Mouse (Mus musculus) cerebellum, adult 2 months (tissue): Measurements from ENCODE around the gene Jup. TPM values are rescaled to one million over a fixed set of nuclear protein-coding genes. Genes with fewer than 3 reads are reported as not detected.
"Not testable (repeated sequence)": the region's sequence is repeated elsewhere in the genome, so short reads cannot be mapped to it uniquely, and the experiment has no call there.

Experiments
- DNase-seq, 2 experiments: peaks; one replicate each; pipeline ENCODE4 v3.0.0; 2021
- H3K27ac ChIP-seq: fragments of 200-500 bp; 2 replicates; pipeline ENCODE4 v1.5.1; 2012; ENCODE audit warnings: low read length, control low read depth, inconsistent platforms; ENCODE audit not compliant: insufficient read depth
- H3K27me3 ChIP-seq: fragments of 200-500 bp; 2 replicates; pipeline ENCODE4 v1.6.1; 2012; ENCODE audit warnings: inconsistent platforms, mild to moderate bottlenecking, low read length, moderate library complexity; ENCODE audit not compliant: control insufficient read depth, insufficient read depth
- H3K4me1 ChIP-seq: fragments of 200-500 bp; 2 replicates; pipeline ENCODE4 v1.6.1; 2011; ENCODE audit warnings: low read length; ENCODE audit not compliant: control insufficient read depth, insufficient read depth
- H3K4me3 ChIP-seq: fragments of 200-500 bp; replicated peaks from 2 replicates; pipeline ENCODE3; 2011; ENCODE audit warnings: mild to moderate bottlenecking, low read depth, low read length, control low read depth; ENCODE audit not compliant: insufficient read depth
- CTCF ChIP-seq: fragments of 200-500 bp; IDR thresholded peaks from 2 replicates; pipeline ENCODE4 v1.5.1; 2011; ENCODE audit warnings: low read depth, mild to moderate bottlenecking, control low read depth, low read length, moderate library complexity, borderline replicate concordance; ENCODE audit not compliant: insufficient read depth
- POLR2A ChIP-seq: fragments of 200-500 bp; IDR thresholded peaks from 2 replicates; pipeline ENCODE4 v1.6.1; 2011; ENCODE audit warnings: low read length, control low read depth, borderline replicate concordance; ENCODE audit not compliant: insufficient read depth
- WGBS: fragments of 180-500 bp; shearing (Covaris S2); methylation state at CpG from one replicate; pipeline ENCODE4 v1.1.7; 2018; 5-methylcytosine and 5-hydroxymethylcytosine counted together
- polyA plus RNA-seq: library from polyadenylated mRNA; depleted of rRNA; stranded (reverse); fragments of >200 nt; gene quantifications from 2 replicates; pipeline ENCODE4 v1.2.3, GENCODE M21; 2012

Jup gene
- polyA plus RNA-seq, 1 experiment: 127 TPM

- 17% methylated on average over 8 of the region's 8 CpGs for WGBS
These were observed 27.7 kb downstream of the Jup start for GRCm38 (mm10) chr11:100369822-100370221.

GRCm38 (mm10) chr11:100369145-100369544, 28.4 kb downstream of the Jup start:
- no peak overlapping the region for H3K27ac ChIP-seq
- H3K27me3 ChIP-seq: no peaks in the 10 kb centered on the region
- 55% methylated on average over 7 of the region's 7 CpGs for WGBS
- H3K4me1 ChIP-seq: peaks cover 18% of the 10 kb centered on the region
- no peak overlapping the region for H3K4me3 ChIP-seq
- no peak for DNase-seq
- TF ChIP-seq POLR2A: no peak
- TF ChIP-seq CTCF: no peak

More at GRCm38 (mm10) chr11:100369822-100370221, 27.7 kb downstream of the Jup start:
- TF ChIP-seq CTCF (no peak), POLR2A (no peak)
- Histone ChIP-seq H3K27me3 (no peaks in the 10 kb centered on the region), H3K4me1 (peaks cover 18% of the 10 kb centered on the region), H3K27ac (peak overlapping the region; percentile 53), H3K4me3 (no peak overlapping the region)
- DNase-seq: peak; percentile 68 to 75

GRCm38 (mm10) chr11:100362979-100363562, 34.5 kb downstream of the Jup start:
- Histone ChIP-seq H3K4me3 (no peak overlapping the region), H3K27ac (peak overlapping the region; percentile 58; the same call in 1 of the 2 replicates), H3K27me3 (no peaks in the 10 kb centered on the region), H3K4me1 (peaks cover 5% of the 10 kb centered on the region; the same call in 1 of the 2 replicates)
- 9% methylated on average over 12 of the region's 12 CpGs for WGBS
- peak; percentile 79 to 84 for DNase-seq
- TF ChIP-seq CTCF (peak; percentile 78), POLR2A (no peak)

- H3K27ac ChIP-seq: peak overlapping the region; percentile 58; the same call in 1 of the 2 replicates
- TF ChIP-seq POLR2A (no peak), CTCF (peak; percentile 97)
- H3K27me3 ChIP-seq: no peaks in the 10 kb centered on the region
- H3K4me3 ChIP-seq: no peak overlapping the region
- DNase-seq: peak; percentile 79 to 87
- 15% methylated on average over 8 of the region's 8 CpGs for WGBS
- H3K4me1 ChIP-seq: peaks cover 5% of the 10 kb centered on the region; the same call in 1 of the 2 replicates
These were observed 35.2 kb downstream of the Jup start for GRCm38 (mm10) chr11:100362209-100362978.

- not testable (repeated sequence) for H3K4me3 ChIP-seq, DNase-seq, H3K4me1 ChIP-seq, H3K27ac ChIP-seq, H3K27me3 ChIP-seq
- WGBS: no CpG with 5 or more reads among the region's 13 CpGs
These were observed 36.5 kb downstream of the Jup start for GRCm38 (mm10) chr11:100361059-100361458.

- H3K4me3 ChIP-seq: no peak overlapping the region
- peaks cover 5% of the 10 kb centered on the region for H3K4me1 ChIP-seq
- TF ChIP-seq CTCF (no peak), POLR2A (no peak)
- 87% methylated on average over 6 of the region's 6 CpGs for WGBS
- H3K27ac ChIP-seq: no peak overlapping the region
- H3K27me3 ChIP-seq: no peaks in the 10 kb centered on the region
- DNase-seq: no peak
These were observed 37.4 kb downstream of the Jup start for GRCm38 (mm10) chr11:100360175-100360574.

GRCm38 (mm10) chr11:100357408-100357807, 40.2 kb downstream of the Jup start:
- H3K27ac ChIP-seq: no peak overlapping the region
- 0 out of 2 replicates have a peak, but pooled peaks have one; percentile 12 for TF ChIP-seq CTCF
- no peak for TF ChIP-seq POLR2A
- WGBS: 50% methylated on average over 5 of the region's 5 CpGs

GRCm38 (mm10) chr11:100356819-100357211, 40.7 kb downstream of the Jup start:
- WGBS: 10% methylated on average over 9 of the region's 9 CpGs
- Histone ChIP-seq H3K4me3 (peak overlapping the region; percentile 76), H3K27ac (no peak overlapping the region), H3K4me1 (peaks cover 3% of the 10 kb centered on the region; the same call in 1 of the 2 replicates), H3K27me3 (no peaks in the 10 kb centered on the region)
- DNase-seq: no peak
- no peak for TF ChIP-seq CTCF
- TF ChIP-seq POLR2A: no peak

More at GRCm38 (mm10) chr11:100357408-100357807, 40.2 kb downstream of the Jup start:
- H3K27me3 ChIP-seq: no peaks in the 10 kb centered on the region
- no peaks in the 10 kb centered on the region; the same call in none of the 2 replicates for H3K4me1 ChIP-seq
- no peak overlapping the region for H3K4me3 ChIP-seq
- DNase-seq: peak in 1 of 2 experiments; percentile 43
